Mouse (Mus musculus) hindlimb bud, embryonic 11.5 days (tissue): ENCODE measurements around the gene Kcnip1.
A peak's percentile ranks its signal among the peaks of the same experiment; 100 is the strongest.

Experiments
- DNase-seq: peaks from one replicate; pipeline ENCODE4 v3.0.0-alpha.2; 2012; ENCODE audit warnings: low read depth, low spot score; ENCODE audit errors: extremely low spot score

Kcnip1 gene

GRCm38 (mm10) chr11:33700725-33701124 lies 292.2 kb downstream of the Kcnip1 start:
- DNase-seq, result no peak

GRCm38 (mm10) chr11:33690181-33690580 lies 302.8 kb downstream of the Kcnip1 start:
- no peak for DNase-seq

DNA sequence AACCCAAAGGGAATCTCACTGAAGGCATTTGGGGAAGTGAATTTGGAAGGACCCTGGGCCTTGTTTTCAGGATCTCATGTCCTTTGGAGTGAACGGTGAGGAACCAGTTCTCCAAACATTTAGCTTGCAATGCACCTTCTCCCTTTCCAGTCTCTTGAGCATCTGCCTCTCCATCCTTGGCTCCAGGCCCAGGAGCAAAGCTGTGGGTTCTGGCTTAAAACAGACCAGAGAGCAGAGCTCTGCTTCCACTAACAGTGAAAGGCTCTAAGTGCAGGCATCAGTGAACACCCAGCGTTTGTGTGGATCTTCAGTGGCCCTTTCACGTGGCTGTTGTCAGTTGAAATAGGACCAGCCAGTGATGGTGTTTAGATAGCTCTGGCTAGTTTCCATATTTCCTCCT lies 307.0 kb downstream of the Kcnip1 start:
- no peak for DNase-seq

DNA sequence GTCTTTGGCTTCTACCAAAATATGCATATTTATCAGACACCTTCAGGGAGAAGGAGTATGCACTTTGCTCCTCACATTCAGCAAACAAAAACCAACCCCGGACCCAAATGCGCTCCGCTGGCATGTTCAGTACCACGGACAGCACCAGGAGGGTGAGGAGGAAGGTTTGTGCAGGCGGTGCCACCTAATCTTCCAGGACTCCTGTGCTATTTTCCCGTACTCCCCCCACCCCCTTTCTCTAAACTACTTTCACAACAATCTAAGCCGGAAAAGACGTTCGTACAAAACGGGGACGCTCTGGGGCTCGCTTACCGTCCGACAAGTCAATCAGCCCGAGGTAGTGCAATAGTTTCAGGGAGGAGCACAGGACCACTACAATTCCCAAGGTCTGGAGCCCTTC lies 312.8 kb downstream of the Kcnip1 start:
- DNase-seq, result peak; percentile 53

DNA sequence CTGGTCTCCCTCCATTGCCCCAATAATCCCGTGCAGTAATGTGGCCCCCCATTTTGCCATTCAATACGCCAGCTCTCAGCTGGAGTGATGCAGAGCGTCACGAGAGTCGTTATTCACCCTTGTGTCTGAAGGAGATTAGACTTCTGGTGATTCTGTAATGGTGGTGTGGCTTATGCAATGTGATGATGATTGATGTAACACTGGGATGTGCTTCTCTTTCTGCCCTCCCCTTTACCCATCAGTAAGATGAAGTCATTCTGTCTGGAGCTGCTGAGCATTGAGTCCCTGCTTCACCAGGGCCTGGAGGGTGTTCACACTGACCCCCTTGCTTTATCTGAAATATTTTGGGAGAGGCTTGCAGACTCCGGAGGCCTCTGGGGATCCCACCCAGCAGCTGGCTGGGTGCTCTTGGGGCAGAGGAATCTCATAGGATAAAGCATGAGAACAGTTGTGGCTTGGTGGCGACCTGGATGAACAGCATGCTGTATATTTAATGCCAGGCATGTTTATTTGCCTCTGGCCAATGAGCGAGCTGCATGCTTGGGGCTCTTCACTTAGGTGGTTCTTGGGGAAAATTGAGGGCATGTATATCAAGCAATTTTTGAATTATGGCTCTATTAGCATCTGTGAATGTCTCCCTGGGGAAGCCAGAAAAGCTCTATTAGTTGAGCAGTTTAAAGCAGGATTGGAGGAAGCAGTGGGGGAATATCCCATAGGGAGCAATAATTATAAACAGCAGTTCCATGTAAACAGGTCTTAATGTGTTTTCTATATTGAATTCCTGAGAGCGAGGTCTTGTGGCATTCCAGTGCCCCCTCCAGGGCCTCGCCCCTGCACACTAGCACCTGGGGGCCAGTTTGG lies 322.6 kb downstream of the Kcnip1 start:
- DNase-seq, result no peak

- DNase-seq, result no peak
Observed at GRCm38 (mm10) chr11:33668376-33668775, 324.6 kb downstream of the Kcnip1 start.

DNA sequence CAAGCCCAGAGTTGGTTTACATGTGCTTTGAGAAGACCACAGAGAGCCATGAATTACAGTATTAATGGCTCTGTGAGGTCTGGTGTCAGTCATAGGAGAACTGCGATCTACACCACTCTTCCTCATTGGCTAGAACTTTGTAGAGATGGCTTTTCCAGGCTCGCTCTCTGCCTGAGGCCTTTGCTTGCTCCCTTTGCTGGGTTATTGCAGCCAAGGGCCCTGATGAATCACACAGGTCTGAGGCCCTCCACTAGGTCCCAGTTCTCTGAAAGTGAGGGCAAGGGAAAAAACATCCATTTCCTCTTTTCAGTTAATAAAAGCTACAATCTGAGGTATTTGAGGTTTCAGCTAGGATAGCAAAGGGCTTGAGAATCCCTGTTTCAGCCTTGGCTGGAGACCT lies 329.4 kb downstream of the Kcnip1 start:
- no peak for DNase-seq

- DNase-seq, result no peak
Observed at GRCm38 (mm10) chr11:33660016-33660913, 332.7 kb downstream of the Kcnip1 start.

- no peak for DNase-seq
Observed at GRCm38 (mm10) chr11:33655861-33656593, 336.9 kb downstream of the Kcnip1 start.

DNA sequence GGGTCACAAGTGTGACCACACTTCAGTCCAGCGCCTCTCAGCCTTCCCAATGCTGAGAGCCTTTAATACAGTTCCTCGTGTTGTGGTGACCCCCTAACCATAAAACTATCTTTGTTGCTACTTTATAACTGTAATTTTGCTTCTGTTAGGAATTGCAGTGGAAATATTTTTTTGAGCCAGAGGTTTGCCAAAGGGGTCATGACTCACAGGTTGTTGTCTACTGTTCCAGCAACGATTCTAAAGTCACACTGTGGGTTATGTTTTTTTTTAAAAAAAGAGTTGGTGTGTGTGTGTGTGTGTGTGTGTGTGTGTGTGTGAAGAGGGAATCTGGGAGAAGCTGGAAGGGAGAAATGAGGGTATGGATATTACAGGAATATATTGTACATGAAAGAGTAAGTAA lies 337.7 kb downstream of the Kcnip1 start:
- DNase-seq, result no peak

DNA sequence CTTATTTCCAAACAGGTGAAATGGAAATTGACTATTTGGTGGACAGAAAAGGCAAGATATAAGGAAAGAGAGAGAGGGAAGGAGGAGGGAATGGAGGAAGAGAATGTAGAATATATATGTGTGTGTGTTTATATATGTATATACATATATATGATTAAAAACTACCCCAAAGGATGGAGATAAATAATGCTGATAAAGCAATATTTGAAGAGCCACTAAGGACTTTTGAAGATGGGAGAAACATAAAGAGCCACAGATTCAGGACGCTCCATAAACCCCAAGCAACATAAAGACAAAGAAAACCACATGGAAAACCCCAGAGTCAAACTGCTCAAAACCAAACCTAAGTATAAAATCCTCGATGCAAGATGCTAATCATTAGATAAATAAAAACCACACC lies 338.5 kb downstream of the Kcnip1 start:
- no peak for DNase-seq

- DNase-seq, result no peak
Observed at GRCm38 (mm10) chr11:33649358-33649757, 343.6 kb downstream of the Kcnip1 start.

DNA sequence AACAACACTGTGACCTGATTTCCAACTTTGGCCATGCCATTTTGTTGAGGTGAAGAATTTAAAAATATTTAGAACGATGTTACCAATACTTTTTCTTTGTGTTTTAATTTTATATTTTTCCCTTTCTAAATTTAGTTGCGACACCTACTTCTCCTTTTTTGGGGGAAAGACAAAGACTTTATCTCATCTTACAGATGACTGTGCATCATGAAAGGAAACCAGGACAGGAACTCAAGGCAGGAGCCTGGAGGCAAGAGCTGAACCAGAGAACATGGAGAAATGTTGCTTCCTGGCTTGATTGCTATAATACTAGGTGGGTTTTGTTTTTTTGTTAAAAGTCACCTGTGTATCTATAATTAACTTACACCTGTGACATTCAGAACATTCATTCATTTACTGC lies 355.8 kb downstream of the Kcnip1 start:
- no peak for DNase-seq

DNA sequence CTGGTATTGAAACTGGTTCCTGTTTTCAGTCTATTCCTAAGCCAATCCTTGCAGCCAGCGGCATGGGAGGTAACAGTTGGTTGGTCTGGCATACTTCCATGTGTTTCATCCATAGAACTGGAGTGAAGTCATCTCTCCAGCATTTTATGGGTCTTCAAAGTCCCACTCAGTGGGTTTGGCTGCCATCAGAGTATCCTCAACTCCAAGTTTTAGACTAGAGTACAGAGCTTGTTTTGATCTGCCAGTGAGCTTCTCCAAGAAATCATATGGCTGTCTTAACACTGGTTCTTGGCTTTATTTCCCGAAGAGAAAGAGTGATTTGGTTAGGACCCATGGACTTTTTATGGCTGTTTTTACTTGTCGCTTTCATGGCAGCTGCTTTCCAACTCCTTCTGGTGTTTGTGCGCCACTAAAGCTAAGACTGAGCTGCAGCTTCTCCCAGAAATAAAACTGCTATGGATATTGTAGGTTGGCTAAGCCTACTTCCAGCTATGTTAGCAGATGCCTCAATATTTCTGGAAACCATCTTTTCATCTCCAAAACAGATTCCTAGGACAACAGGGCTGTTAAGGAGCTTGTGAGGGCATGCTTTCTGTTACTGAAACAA lies 365.7 kb downstream of the Kcnip1 start:
- DNase-seq, result no peak

DNA sequence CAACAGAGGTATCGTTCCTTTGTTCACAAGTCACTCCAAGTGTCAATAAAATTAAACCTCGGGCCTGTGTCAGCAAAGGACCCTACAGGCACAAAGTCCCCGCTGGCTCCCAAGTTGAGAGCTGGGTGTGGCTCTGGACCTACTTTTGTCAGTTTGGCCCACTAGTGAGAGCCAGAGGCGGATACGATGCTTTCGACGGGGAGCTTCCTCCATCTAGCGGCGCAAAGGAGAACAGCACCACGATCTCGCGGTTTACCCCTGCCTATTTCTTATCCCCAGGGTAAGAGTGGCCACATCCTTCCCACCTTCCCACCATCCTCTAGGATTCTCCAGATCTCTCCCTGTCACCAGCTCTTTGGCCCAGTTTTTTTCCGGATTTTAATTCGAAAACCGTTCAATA lies 378.7 kb downstream of the Kcnip1 start:
- DNase-seq, result peak; percentile 37

GRCm38 (mm10) chr11:33607784-33608183 lies 385.2 kb downstream of the Kcnip1 start:
- no peak for DNase-seq

DNA sequence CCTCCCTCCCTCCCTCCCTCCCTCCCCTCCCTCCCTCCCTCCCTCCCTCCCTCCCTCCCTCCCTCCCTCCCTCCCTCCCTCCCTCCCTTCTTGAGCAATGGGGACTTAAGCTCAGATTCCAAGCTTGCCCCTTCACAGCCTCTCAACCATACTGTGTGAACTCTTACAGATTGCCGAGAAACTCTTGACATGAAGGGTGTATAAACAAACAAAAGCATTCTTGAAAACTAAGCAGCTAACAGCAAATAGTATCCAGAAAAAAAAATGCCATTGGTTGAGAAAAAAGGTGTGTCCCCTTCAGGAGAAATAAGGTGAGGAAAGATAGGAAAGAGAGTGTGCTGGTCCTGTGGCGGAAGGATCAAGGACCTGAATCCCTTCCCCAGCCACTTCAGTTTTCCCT lies 389.8 kb downstream of the Kcnip1 start:
- DNase-seq, result no peak

DNA sequence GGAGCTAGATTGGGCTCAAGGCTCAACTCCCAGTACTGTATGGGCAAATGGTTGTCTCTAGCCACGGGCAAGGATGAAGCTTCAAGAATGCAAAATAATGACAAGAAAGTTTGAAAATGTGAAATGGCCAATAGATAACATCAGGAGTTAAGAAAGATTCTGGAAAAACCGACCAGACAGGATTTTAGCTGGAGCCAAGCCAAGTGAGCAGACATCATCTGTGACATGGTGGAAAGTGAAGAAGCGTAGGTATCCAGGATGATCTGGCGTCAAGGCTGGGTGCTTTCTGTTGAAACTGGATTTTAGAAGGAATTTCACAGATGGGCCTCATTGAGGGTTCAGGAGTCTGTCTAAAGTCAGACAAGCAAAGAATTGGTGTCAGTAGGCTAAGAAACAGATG lies 394.0 kb downstream of the Kcnip1 start, which contains the start of gene D130052B06Rik:
TSS of gene D130052B06Rik (plus strand) at position 317 of the 400 bp plus-strand sequence.
- DNase-seq, result no peak

- no peak for DNase-seq
Observed at GRCm38 (mm10) chr11:33596655-33597054, 396.3 kb downstream of the Kcnip1 start.

DNA sequence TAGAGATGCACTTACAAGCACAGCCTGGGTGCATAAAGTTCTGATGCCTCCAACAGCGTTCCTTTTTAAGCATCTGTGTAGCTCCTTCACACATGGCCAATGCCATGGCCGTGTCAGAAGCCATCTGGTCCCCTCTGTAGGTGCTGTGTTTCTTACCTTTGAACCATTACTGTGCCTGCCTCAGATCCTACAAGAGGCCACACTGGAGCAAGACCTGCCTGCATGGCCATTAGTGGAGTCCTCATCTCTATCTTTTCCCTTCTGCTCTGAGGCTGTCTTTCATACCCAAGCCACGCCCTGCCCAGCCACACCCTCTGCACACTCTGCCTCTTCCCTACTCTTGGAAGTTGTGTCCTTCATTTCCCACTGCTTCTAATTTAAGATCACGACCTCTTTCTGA lies 400.1 kb downstream of the Kcnip1 start:
- DNase-seq, result no peak

- DNase-seq, result no peak
Observed at GRCm38 (mm10) chr11:33590771-33591170, 402.2 kb downstream of the Kcnip1 start.
